Mouse (Mus musculus): ENCODE measurements around the gene Kcnk7.

GRCm38 (mm10) chr19:5749476-5749875 is 45.3 kb downstream of the Kcnk7 start:
- TF ChIP-seq POLR2A (IDR thresholded peaks at IDR 0.05; ENCODE audit: insufficient read depth, low read depth, low read length) (no peak), CTCF (IDR thresholded peaks at IDR 0.05; ENCODE audit: insufficient read depth, low read depth, low read length) (no peak)

All from olfactory bulb, adult 2 months (tissue).